Mouse (Mus musculus) cerebellum, adult 2 months (tissue): Measurements from ENCODE around the gene Pcnx3.

Experiments used
- CTCF ChIP-seq: fragments of 200-500 bp; IDR thresholded peaks from 2 replicates; pipeline ENCODE4 v1.5.1; 2011; ENCODE audit warnings: low read depth, mild to moderate bottlenecking, control low read depth, low read length, moderate library complexity, borderline replicate concordance; ENCODE audit not compliant: insufficient read depth
- POLR2A ChIP-seq: fragments of 200-500 bp; IDR thresholded peaks from 2 replicates; pipeline ENCODE4 v1.6.1; 2011; ENCODE audit warnings: low read length, control low read depth, borderline replicate concordance; ENCODE audit not compliant: insufficient read depth

GRCm38 (mm10) chr19:5641021-5641420 is 47.7 kb downstream of the Pcnx3 start:
- TF ChIP-seq CTCF, result no peak
- TF ChIP-seq POLR2A, result no peak
